Mouse (Mus musculus) brain, embryonic 14.5 days (tissue): ENCODE measurements around the gene Gm609.

Experiments used
- CTCF ChIP-seq: fragments of 200-500 bp; IDR thresholded peaks from 2 replicates; pipeline ENCODE4 v1.5.1; 2012; ENCODE audit warnings: inconsistent platforms, mild to moderate bottlenecking, moderate library complexity, borderline replicate concordance; ENCODE audit not compliant: insufficient read depth, insufficient read length; ENCODE audit errors: extremely low read depth
- POLR2A ChIP-seq: fragments of 200-500 bp; IDR thresholded peaks from 2 replicates; pipeline ENCODE4 v1.6.1; 2012; ENCODE audit warnings: mild to moderate bottlenecking, inconsistent platforms, borderline replicate concordance; ENCODE audit not compliant: poor library complexity, insufficient read depth, insufficient read length, severe bottlenecking; ENCODE audit errors: extremely low read depth

- TF ChIP-seq CTCF (no peak), POLR2A (no peak)
Observed at GRCm38 (mm10) chr16:45525551-45525950, 32.8 kb upstream of the Gm609 start.
